12 mouse cellular contexts compared by ENCODE assay signal in genomic region chr15:5513146-5513545, GRCm38 (mm10).
DNase-seq lines count a peak whose midpoint lies in the region; ATAC-seq lines count a peak whose summit lies in the region.
"Had no signal": no experiment of that assay in that cellular context is flagged by ENCODE, and none has a peak within 500 bp of the region (broad histone marks: within the 10 kb centered on the region; RNA-seq: fewer than 3 reads in every experiment).

No protein-coding gene starts in this region.

- no peaks in the 10 kb centered on the region for H3K27me3 ChIP-seq in stomach, embryonic 15.5 days (replicated peaks)
- H3K27me3 ChIP-seq: heart, embryonic 12.5 days had no signal

- no peak overlapping the region for H3K9ac ChIP-seq in stomach, embryonic 15.5 days
- H3K9ac ChIP-seq: heart, embryonic 12.5 days had no signal

- WGBS in stomach, embryonic 15.5 days: 39% methylated on average over 4 of the region's 4 CpGs

- peak; percentile 7 for DNase-seq in gastrocnemius, adult 18-20 months (ENCODE audit: low spot score)
- no peak for DNase-seq in gastrocnemius, postnatal 4 days (ENCODE audit: low spot score in 2 of 2)
- peak; percentile 27 for DNase-seq in CD4-positive helper T cell, adult 2 months (ENCODE audit: low read depth, low spot score)
- no peak for DNase-seq in cerebellum, adult 9-11 months
- DNase-seq in right cerebral cortex, postnatal 25 days: no peak
- DNase-seq in retina, embryonic 14.5 days (ENCODE audit: low spot score): no peak
- DNase-seq: B cell, adult 2 months; cerebellum, postnatal 25 days; kidney, adult 18-20 months had no signal

- no peak overlapping the region for H3K27ac ChIP-seq in stomach, embryonic 15.5 days

- ATAC-seq in granulocyte monocyte progenitor cell, adult 5-6 weeks (replicated peaks; ENCODE audit: poor library complexity, severe bottlenecking): peak; percentile 63
- ATAC-seq in stomach, embryonic 15.5 days (ENCODE audit: insufficient read depth, low FRiP score, low read depth): peak; percentile 50; the same call in 1 of the 2 replicates

- H3K4me1 ChIP-seq in stomach, embryonic 15.5 days: no peaks in the 10 kb centered on the region
- H3K4me1 ChIP-seq: heart, embryonic 12.5 days had no signal

- H3K4me2 ChIP-seq in stomach, embryonic 15.5 days: no peak overlapping the region
- H3K4me2 ChIP-seq: heart, embryonic 12.5 days had no signal

- H3K36me3 ChIP-seq in stomach, embryonic 15.5 days: no peaks in the 10 kb centered on the region
- H3K36me3 ChIP-seq: heart, embryonic 12.5 days had no signal

- H3K9me3 ChIP-seq in stomach, embryonic 15.5 days: no peaks in the 10 kb centered on the region
- H3K9me3 ChIP-seq: heart, embryonic 12.5 days had no signal

- no peak overlapping the region for H3K4me3 ChIP-seq in stomach, embryonic 15.5 days (replicated peaks)
- H3K4me3 ChIP-seq: heart, embryonic 12.5 days had no signal

Comparison
In these comparisons a context has a peak if more than half of its experiments do, and no peak if none do; other contexts are left out.
1. DNase-seq: peak in gastrocnemius, adult 18-20 months (single experiment) and CD4-positive helper T cell, adult 2 months (single experiment); none in gastrocnemius, postnatal 4 days (0 of 2), cerebellum, adult 9-11 months (single experiment), right cerebral cortex, postnatal 25 days (single experiment) and retina, embryonic 14.5 days (single experiment).